Mouse (Mus musculus): Measurements from ENCODE around the gene Hao1. TPM values are rescaled to one million over a fixed set of nuclear protein-coding genes. Genes with fewer than 3 reads are reported as not detected.

Gene Hao1
- total RNA-seq (2021) = not detected
- long read RNA-seq, experiment 1 = 0 reads
- long read RNA-seq, experiment 2 = 0 reads

GRCm38 (mm10) chr2:134554221-134554727 is at the start of gene Hao1:
TSS of gene Hao1 (minus strand) at chr2:134554368.
- intact Hi-C loops (cut with DNase I) = no loop called here
- DNase-seq = no peak

DNA sequence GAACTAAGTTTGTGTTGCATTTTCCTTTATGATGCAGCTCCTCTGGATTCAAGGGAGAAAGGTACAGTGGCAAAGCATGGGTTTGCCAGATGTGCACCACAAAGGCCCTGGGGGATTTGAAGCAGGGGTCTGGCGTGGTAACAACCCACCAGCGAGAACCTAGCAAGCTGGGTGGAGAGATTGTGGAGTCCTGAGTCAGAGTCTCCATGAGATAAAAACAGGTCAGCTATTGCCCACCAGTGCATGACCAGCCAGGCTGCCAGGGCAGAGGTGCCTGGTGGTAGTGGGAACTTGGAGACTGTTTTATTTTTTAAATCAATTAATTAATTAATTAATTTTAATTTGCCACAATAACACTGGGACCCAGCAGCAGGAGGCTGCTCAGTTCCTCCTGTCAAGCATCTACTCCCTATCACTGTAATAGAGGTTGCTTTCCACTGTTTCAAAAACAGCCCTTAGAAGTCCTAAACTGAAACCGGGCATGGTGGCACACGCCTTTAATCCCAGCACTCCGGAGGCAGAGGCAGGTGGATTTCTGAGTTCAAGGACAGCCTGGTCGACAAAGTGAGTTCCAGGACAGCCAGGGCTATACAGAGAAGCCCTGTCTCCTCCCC is 37.0 kb upstream of the Hao1 start:
- intact Hi-C loops (cut with DNase I) = loop anchor here (10.0 kb wide), 1 partner anchor 1274 kb away; no protein-coding TSS in a partner anchor

DNA sequence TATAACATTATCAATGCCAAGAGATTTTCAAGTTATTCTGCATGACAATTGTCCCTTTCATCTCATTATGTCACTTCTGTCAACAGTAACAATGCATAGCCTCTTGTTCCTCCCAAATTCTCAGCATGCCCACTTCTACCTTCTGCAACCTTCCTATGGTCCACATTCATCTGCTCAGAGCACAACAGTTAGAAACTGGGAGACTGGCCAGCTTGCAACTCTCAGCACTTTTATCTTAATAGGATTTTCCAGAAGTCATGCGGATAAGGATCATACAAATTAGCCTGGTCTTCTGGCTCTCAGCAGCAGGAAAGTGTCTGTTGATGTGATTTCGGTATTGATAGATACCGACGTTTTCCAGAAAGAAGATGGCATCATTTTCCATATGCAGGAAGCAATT is 31.1 kb upstream of the Hao1 start:
- intact Hi-C loops (cut with DNase I) = no loop called here
- no peak for DNase-seq

More for the DNA sequence above, 37.0 kb upstream of the Hao1 start:
- no peak for DNase-seq

DNA sequence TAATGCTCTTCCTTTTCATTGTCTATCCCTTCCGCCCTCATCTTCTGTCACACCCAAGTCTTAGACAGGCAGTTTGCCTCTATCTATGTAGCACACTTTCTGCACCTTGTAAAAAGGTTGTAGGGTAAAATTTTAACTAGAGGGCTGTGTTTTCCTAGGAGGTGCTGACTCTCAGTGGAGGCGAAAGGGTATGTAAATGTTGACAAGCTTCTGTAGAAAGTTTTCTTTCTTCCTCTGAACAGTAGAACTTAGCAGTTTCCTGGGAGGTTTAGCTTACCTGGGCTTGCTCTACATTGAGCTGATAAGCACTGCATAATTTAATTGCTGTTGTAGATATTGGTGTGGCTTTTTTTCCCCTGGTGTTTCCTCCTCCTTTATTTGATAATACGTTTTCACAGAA is 5.3 kb upstream of the Hao1 start:
- intact Hi-C loops (cut with DNase I) = no loop called here
- DNase-seq = no peak

DNA sequence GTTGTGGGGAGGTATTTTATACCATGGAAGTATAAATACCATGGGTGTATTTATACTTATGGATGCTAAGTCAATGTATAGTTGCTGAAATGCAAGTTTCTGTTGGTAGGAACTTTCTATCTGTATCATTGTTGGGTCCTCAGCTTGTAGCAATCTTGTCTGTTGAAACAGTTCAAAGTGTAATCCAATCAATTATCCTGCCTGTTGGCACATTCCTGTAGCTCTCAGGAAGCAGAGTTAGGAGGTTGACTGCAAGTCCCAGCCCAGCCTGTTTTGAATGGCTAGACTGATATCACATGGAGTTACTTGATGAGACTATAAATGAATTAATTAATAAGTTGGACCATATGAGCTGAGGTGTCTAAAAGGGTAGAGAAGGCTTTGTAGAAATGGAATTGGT is 1.8 kb downstream of the Hao1 start:
- DNase-seq = no peak

DNA sequence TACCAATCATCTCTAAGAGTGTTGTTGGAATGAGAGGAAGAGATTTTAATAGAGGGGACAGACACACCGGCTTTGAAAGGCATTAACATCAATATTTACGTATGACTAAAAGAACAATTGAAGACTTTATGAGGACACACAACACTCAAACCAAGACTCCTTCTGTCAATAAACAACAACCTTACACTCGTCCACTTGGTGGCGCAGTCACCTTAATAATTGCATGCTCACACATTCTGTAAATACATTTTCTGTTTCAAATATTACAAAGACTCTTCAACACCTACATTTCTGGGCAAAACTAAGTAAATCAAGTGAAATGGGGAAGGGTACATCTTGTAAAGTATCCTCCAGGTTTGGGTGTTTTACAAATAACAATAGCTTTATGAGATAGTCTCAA is 4.4 kb downstream of the Hao1 start:
- DNase-seq = peak in 1 of 2 experiments; percentile 7
- intact Hi-C loops (cut with DNase I) = loop anchor here (2.0 to 5.0 kb wide), 2 partner anchors 128 to 777 kb away; no protein-coding TSS in a partner anchor

More for the DNA sequence above, 1.8 kb downstream of the Hao1 start:
- intact Hi-C loops (cut with DNase I) = no loop called here

GRCm38 (mm10) chr2:134545116-134545515 is 9.1 kb downstream of the Hao1 start:
- intact Hi-C loops (cut with DNase I) = loop anchor here (5.0 kb wide), 1 partner anchor 132 kb away; no protein-coding TSS in a partner anchor
- DNase-seq = no peak

DNA sequence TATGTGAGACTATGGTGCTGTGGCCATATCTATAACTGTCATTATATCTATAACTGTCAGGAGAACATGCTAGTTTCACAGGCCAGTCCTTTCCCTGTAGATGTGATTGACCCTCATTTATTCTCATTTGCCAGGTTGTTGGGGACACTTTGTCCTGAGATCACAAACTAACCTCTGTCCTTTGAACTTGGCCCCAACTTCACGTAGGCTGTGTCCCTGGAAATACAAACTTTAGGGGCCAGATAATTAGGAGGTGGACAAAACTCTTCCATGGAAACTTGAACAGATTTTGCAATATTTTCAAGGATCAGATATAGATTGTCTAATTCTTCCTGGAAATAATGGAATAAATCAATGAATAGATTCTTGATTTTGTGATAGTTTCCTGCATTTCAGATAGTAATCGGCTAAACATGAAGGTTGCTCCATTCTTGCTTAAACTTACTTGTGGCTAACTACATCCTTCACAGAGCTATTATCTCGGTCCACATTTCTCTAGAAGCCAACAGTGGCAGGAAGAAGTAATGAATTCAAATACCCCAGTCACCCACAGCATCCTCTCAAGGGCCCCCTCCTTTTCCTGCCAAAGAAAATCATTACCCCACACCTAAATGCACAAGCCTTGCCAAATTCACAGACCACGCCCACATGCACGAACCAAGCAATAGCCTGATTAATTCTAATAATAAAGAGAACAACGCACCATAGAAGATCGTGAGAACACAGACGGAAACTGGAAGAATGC is 9.7 kb downstream of the Hao1 start:
- intact Hi-C loops (cut with DNase I) = loop anchor here (5.0 kb wide), 1 partner anchor 133 kb away; no protein-coding TSS in a partner anchor
- DNase-seq = no peak

- intact Hi-C loops (cut with DNase I) = no loop called here
- no peak for DNase-seq
Observed at GRCm38 (mm10) chr2:134543501-134543900, 10.7 kb downstream of the Hao1 start.

DNA sequence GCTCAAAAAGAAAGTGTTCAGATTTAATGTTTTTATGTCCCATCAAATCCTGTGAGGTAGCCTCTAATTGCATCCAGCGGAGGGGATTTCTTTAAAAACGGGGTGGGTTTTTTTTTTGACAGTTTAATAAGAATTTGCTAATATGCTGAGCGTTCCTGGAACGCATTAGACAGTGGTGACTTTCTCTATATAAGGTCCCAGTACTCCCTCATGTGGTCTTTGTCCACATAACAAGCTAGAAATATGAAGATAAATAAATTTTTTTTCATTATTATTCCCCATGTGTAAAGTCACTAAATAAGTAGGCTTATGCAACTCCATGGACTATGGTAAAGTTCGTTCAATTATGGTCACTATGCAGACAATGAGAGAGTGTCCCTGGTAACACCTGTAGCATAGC is 13.1 kb downstream of the Hao1 start:
- intact Hi-C loops (cut with DNase I) = no loop called here
- DNase-seq = no peak

DNA sequence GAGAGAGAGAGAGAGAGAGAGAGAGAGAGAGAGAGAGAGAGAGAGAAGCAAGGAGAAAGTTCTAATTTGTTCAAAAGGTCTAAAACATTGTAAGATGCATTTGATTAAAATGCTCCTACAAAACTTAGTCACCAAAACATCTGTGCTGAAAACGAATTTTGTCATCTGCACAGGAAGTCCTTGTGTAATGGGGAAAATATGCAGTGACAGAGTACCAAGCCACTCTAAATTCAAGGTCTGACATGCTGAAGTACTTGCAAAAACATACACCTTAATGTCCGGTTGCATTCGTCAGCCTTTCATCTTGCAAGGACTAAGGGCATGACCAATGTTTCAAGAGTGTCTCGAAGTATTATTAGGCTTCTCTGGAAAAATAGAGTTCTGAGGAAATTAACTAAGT is 15.7 kb downstream of the Hao1 start:
- DNase-seq = no peak
- intact Hi-C loops (cut with DNase I) = no loop called here

- no peak for DNase-seq
- intact Hi-C loops (cut with DNase I) = no loop called here
Observed at GRCm38 (mm10) chr2:134528122-134528810, 25.9 kb downstream of the Hao1 start.

DNA sequence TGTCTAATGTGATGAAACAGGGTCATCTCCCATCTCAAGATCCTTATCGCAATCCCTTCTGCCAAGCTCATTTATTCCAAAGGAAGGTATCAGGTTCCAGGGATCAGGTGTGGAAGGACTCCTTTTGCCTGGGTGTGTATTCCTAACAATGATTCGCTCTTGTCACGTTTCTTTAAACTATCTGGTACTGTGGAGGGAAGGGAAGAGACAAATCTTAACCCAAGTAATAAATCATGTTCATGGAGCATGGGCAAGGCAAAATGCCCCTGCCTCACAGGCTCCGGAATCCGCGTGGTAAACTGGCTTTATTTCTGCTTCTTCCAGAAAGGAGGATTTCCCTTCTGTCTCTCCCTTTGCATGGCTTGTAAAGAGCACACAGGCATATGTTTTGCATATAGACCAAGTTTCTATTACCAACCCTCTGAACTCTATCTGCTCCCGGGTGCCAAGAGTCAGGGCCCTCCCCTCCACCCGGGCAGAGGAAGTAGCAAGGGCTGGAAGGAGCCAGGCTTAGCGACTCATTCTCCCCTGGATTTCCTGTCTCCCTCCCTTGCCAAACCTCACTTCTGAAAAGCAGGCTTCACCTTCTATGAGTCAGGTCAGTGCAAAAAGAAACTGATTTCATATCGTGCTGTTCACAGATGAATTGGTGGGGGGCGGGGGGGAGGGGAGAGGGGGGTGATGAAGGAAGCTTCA is 26.6 kb downstream of the Hao1 start:
- no peak for DNase-seq

DNA sequence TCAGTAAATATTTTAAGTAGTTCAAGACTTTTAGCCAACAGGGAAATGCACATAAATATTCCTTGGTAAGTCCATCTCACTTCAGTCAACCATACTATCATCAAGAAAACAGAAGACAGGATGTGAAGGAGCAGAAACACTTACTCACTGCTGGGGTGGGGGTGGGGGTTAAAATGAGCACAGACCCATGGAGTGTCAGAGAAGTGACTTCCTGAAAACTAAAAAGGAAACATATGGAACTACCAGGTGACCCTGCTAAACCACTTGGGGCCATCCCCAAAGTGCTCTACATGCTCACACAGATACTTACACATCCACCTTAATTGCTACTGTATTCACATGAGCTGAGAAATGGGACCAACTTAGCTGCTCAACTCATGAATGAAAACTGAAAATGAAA is 36.1 kb downstream of the Hao1 start:
- intact Hi-C loops (cut with DNase I) = no loop called here

More for the DNA sequence above, 26.6 kb downstream of the Hao1 start:
- intact Hi-C loops (cut with DNase I) = no loop called here

GRCm38 (mm10) chr2:134499777-134500176 is 54.4 kb downstream of the Hao1 start:
- intact Hi-C loops (cut with DNase I) = no loop called here
- DNase-seq = no peak

More for the DNA sequence above, 36.1 kb downstream of the Hao1 start:
- DNase-seq = no peak

DNA sequence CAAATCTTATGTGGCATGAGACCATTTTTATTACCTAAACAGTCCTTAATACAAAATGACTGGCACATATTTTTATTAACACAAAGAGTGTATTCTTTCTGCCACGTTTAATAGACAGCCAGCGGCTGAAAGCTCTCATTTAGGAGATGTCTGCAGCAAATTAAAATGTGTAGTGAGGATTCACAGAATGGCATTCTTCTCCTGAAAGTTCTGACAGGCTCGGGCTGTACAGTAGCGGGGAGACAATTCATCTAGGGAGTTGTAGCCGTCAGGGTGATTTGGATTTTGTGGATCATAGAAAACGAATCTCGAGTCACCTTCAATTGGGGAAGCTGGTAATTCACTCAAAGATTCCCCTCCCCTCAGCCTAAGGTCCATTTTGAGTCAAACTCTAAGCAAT is 55.7 kb downstream of the Hao1 start:
- intact Hi-C loops (cut with DNase I) = no loop called here
- no peak for DNase-seq

DNA sequence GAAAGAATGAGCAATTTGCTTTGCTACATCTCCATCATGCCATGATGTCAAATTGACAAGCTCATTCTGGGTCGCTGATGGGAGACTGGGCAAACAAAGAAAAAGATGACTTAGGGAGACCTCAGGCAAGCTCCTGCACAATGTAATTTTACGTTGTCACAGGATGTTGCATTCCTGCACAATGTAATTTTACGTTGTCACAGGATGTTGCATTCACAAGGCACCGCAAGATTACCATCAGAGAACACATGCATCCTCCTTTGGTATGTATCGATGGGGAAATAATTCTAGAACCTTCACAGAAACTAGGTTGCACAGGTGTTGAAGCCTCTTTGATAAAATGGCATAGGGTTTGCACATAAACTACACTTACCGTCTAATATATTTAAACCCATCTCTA is 65.5 kb downstream of the Hao1 start:
- intact Hi-C loops (cut with DNase I) = no loop called here

DNA sequence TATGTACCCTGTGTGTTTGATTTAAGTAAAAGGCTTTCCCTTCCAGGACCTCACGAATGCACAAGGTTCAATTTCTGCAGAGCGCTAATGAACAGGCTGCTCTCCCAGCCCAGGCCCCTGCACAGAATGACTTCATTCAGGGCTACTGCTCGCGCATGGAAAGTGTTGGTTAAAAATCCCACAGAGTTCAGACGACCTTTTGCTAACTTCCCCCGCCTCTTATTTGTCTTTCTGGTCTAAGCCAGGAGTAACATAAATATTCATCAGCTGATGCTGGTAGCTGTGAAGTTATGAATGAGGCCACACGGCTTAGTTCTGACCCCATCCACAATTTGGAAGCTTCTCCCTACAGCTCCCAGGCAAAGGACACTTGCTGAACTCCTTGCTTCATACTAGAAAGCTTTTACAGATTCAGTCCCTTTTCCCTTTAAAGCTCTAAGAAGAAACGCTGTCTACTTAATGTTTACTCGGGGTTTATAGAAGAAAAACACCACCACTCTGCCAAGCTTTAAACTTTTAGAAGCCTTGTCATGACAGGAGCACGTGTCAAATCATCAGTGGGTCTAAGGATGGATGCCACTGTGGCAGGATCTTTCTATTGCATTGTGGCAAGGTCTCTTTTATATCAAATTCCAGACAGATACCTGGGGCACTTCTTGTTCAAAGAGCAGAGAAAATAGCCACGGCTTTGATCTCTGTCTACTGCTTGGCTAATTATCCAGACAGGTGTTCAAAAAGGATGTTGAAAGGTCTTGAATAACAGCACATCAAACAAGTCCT is 67.9 kb downstream of the Hao1 start:
- intact Hi-C loops (cut with DNase I) = no loop called here
- DNase-seq = no peak

More for the DNA sequence above, 65.5 kb downstream of the Hao1 start:
- no peak for DNase-seq

DNA sequence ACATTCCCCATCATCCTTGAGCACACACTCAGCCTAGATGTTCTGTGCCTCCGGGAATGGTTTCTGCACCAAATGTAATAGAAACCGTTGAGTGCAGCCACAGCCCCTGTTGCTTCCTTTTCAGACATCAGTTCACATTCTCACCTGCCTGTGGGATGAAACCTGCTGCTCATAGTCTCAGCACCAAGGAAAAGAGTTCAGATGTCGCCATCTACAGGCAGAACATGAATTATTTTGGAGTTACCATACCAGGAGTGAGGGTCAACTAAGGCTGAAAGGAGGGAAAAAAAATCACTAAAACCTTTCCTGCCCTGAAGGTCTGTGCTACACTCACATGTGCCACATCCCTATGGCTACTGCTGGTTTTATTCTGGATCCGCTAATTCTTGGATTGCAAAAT is 71.5 kb downstream of the Hao1 start:
- no peak for DNase-seq
- intact Hi-C loops (cut with DNase I) = loop anchor here (5.0 kb wide), 1 partner anchor 690 kb away; no protein-coding TSS in a partner anchor

All from gastrocnemius, postnatal 36 days (tissue).